Mouse (Mus musculus) midbrain, embryonic 16.5 days (tissue): Measurements from ENCODE around the gene Ppdpf. TPM values are rescaled to one million over a fixed set of nuclear protein-coding genes. Genes with fewer than 3 reads are reported as not detected.

Source experiments
- ATAC-seq: fragments of 200-750 bp; cut with Nextera tagmentation; 2 replicates; pipeline ENCODE4 v1.8.0; 2017; ENCODE audit warnings: moderate TSS enrichment
- H3K27ac ChIP-seq: fragments of 300-500 bp; sonication (generic); 2 replicates; pipeline ENCODE4 v1.5.1; 2014; ENCODE audit warnings: mild to moderate bottlenecking, low read length, mixed read lengths
- H3K27me3 ChIP-seq: fragments of 300-500 bp; sonication (generic); 2 replicates; pipeline ENCODE4 v1.6.1; 2014; ENCODE audit warnings: low read depth, low read length, mixed read lengths; ENCODE audit not compliant: control insufficient read depth, insufficient read depth
- H3K36me3 ChIP-seq: fragments of 300-500 bp; sonication (generic); 2 replicates; pipeline ENCODE4 v1.6.1; 2014; ENCODE audit warnings: mild to moderate bottlenecking, low read length, moderate library complexity, mixed read lengths; ENCODE audit not compliant: control insufficient read depth, insufficient read depth
- H3K4me1 ChIP-seq: fragments of 300-500 bp; sonication (generic); 2 replicates; pipeline ENCODE4 v1.6.1; 2014; ENCODE audit warnings: mild to moderate bottlenecking, low read length, mixed read lengths; ENCODE audit not compliant: control insufficient read depth, insufficient read depth
- H3K4me2 ChIP-seq: fragments of 300-500 bp; sonication (generic); 2 replicates; pipeline ENCODE4 v1.6.1; 2014; ENCODE audit warnings: mild to moderate bottlenecking, low read length, mixed read lengths
- H3K4me3 ChIP-seq: fragments of 300-500 bp; sonication (generic); 2 replicates; pipeline ENCODE4 v1.5.1; 2014; ENCODE audit warnings: low read depth, mild to moderate bottlenecking, low read length, moderate library complexity, mixed read lengths
- H3K9ac ChIP-seq: fragments of 300-500 bp; sonication (generic); 2 replicates; pipeline ENCODE4 v1.6.1; 2014; ENCODE audit warnings: low read depth, low read length, mixed read lengths
- H3K9me3 ChIP-seq: fragments of 300-500 bp; sonication (generic); replicated peaks from 2 replicates; pipeline ENCODE4 v1.6.1; 2014; ENCODE audit warnings: mild to moderate bottlenecking, low read length, mixed read lengths; ENCODE audit not compliant: control insufficient read depth, poor library complexity, severe bottlenecking
- WGBS: fragments of 180-500 bp; shearing (Covaris S2); extraction: QIAGEN DNeasy Blood & Tissue Kit; methylation state at CpG from one replicate; pipeline ENCODE4 v1.1.7; 2014; 5-methylcytosine and 5-hydroxymethylcytosine counted together
- polyA plus RNA-seq: library from polyadenylated mRNA; unstranded; fragments of >200 nt; fragmentation: Nextera tagmentation; extraction: Ambion mirVana; gene quantifications from 2 replicates; pipeline ENCODE4 v1.2.1, GENCODE M21; 2015

The Ppdpf gene
- polyA plus RNA-seq, 1 experiment from 2014 or later: 407 TPM

DNA sequence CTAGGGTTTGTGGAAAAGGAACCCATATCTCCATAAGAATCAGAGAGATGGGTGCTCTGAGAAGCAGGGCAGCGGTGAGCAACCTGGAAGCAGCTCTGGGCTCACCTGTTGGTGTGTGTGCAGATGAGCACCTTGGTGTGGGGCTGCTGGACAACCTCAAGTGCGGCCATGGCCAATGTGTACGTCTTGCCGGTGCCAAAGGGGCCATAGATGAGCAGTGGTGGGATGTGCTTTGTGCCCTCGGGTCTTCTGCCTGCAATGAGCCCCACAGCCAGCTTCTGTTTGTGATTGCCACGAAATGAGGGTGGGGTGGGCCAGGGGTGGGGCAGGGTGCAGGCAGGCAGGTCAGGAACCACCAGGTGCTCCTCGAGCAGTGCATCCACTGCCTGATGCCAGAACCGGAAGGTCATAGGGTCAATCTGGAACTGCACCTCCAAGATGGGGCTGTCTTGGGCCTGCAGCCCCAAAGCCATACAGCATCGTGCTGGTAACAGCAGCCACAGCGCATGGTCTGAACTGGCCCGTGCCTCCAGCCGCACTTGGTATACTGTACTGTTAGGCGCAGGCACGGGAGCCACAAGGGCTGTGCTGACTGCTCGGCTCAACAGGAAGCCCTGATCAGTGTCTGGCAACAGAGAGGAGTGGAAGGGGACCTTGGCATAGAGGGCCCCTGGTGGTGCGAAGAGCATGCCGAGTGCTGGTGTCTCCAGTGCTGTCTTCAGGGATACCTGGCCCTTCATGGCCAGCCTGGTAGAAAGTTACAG lies 50.4 kb downstream of the Ppdpf start:
- 90% methylated on average over 17 of the region's 17 CpGs for WGBS
- Histone ChIP-seq H3K36me3 (no peaks in the 10 kb centered on the region), H3K27ac (no peak overlapping the region), H3K27me3 (no peaks in the 10 kb centered on the region), H3K4me2 (no peak overlapping the region), H3K4me3 (no peak overlapping the region), H3K9ac (no peak overlapping the region), H3K9me3 (no peaks in the 10 kb centered on the region), H3K4me1 (no peaks in the 10 kb centered on the region)
- ATAC-seq: no peak

DNA sequence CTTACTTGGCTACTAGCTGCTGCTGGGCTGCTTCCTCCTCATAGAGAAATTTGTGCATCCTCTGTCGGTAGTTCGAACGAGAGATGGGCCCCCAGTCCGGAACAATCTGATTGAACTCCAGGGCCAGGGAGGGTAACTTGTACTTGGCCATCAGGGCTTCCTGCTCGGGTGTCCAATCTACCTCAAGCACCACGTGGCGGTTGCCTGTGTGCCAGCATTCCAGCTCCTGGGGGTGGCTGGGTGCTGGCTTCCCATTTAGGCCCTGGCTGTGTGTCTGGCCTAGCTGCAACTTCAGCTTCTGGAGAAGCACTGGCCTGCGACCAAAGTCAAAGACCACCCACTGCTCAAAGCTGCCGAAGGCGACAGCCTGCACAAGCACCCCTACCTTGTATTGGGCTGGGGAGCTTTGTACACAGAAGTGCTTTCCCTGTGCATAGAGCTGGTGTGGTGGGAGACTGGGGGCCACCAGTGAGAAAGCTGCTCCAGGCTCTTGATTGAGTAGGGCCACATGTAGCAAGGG lies 51.1 kb downstream of the Ppdpf start:
- H3K27ac ChIP-seq: no peak overlapping the region
- no peaks in the 10 kb centered on the region for H3K36me3 ChIP-seq
- H3K27me3 ChIP-seq: no peaks in the 10 kb centered on the region
- H3K4me3 ChIP-seq: no peak overlapping the region
- 70% methylated on average over 10 of the region's 10 CpGs for WGBS
- H3K4me1 ChIP-seq: no peaks in the 10 kb centered on the region
- ATAC-seq: no peak
- H3K9me3 ChIP-seq: no peaks in the 10 kb centered on the region
- no peak overlapping the region for H3K4me2 ChIP-seq
- no peak overlapping the region for H3K9ac ChIP-seq

Other genes starting within 250 kb of the Ppdpf start
- gene Nkain4, start 232.5 kb upstream of the Ppdpf start, polyA plus RNA-seq: 66.7 and 82.7 TPM in 2 replicates
- 125 and 130 TPM in 2 replicates for gene Arfgap1, start 220.0 kb upstream of the Ppdpf start, polyA plus RNA-seq
- 0.11 and 0.19 TPM in 2 replicates for gene Col20a1, start 200.7 kb upstream of the Ppdpf start, polyA plus RNA-seq
- gene Chrna4, start 143.7 kb upstream of the Ppdpf start, polyA plus RNA-seq: 46.9 and 48.3 TPM in 2 replicates
- 50.2 and 50.8 TPM in 2 replicates for gene Kcnq2, start 51.9 kb upstream of the Ppdpf start, polyA plus RNA-seq
- 10.0 and 11.0 TPM in 2 replicates for gene Eef1a2, start 30.2 kb upstream of the Ppdpf start, polyA plus RNA-seq
- not detected in 2 replicates for gene Ptk6, start 15.5 kb downstream of the Ppdpf start, polyA plus RNA-seq
- gene Srms, start 25.9 kb downstream of the Ppdpf start, polyA plus RNA-seq: 0.07 and 0.20 TPM in 2 replicates
- gene Fndc11, start 32.8 kb downstream of the Ppdpf start, polyA plus RNA-seq: 0.41 and 0.42 TPM in 2 replicates
- gene Helz2, start 54.8 kb downstream of the Ppdpf start, polyA plus RNA-seq: 0.32 and 0.44 TPM in 2 replicates
- gene Gmeb2, start 100.8 kb downstream of the Ppdpf start, polyA plus RNA-seq: 16.3 and 17.6 TPM in 2 replicates
- 1,527 and 1,727 TPM in 2 replicates for gene Stmn3, start 127.3 kb downstream of the Ppdpf start, polyA plus RNA-seq
- gene Rtel1, start 132.5 kb downstream of the Ppdpf start, polyA plus RNA-seq: 38.8 and 48.8 TPM in 2 replicates
- gene Zgpat, start 177.7 kb downstream of the Ppdpf start, polyA plus RNA-seq: 88.7 and 94.5 TPM in 2 replicates
- gene Arfrp1, start 178.2 kb downstream of the Ppdpf start, polyA plus RNA-seq: 84.7 and 93.0 TPM in 2 replicates
- gene Lime1, start 192.8 kb downstream of the Ppdpf start, polyA plus RNA-seq: 61.4 and 65.9 TPM in 2 replicates